Mouse (Mus musculus) adrenal gland, adult 10 weeks (tissue): ENCODE results near the gene Fnip1. TPM values are rescaled to one million over a fixed set of nuclear protein-coding genes. Genes with fewer than 3 reads are reported as not detected.

Experiments used
- polyA plus RNA-seq: library from polyadenylated mRNA; stranded (reverse); fragments of 350-450 nt; fragmentation: Illumina TruSeq; extraction: RNeasy Lipid Tissue Mini Kit (QIAGEN cat#74804); gene quantifications from one replicate; pipeline ENCODE4 v1.2.3, GENCODE M21; 2014; ENCODE audit warnings: low read depth, low replicate concordance

The Fnip1 gene
- 82.0 TPM for polyA plus RNA-seq

GRCm38 (mm10) chr11:54437823-54438337 is at the start of gene Fnip1:
TSS of gene Fnip1 (plus strand) at chr11:54438199.

GRCm38 (mm10) chr11:54522529-54523430 is 84.8 kb downstream of the Fnip1 start, which contains the start of gene Rapgef6:
TSS of gene Rapgef6 (plus strand) at chr11:54522847.

Other genes with a start within 250 kb of the Fnip1 start
- gene Csf2, start 188.5 kb upstream of the Fnip1 start, polyA plus RNA-seq = not detected
- gene Il3, start 170.9 kb upstream of the Fnip1 start, polyA plus RNA-seq = not detected
- 6.9 TPM for gene Acsl6, start 134.4 kb upstream of the Fnip1 start, polyA plus RNA-seq
- not detected for gene Meikin, start 67.5 kb upstream of the Fnip1 start, polyA plus RNA-seq
- gene Rapgef6, start 84.6 kb downstream of the Fnip1 start, polyA plus RNA-seq = 39.0 TPM